Mouse (Mus musculus) MEL-GATA-1-ER (cell line): ENCODE measurements around the gene Gm37240.

Experiments
- DNase-seq: peaks from one replicate; pipeline ENCODE4 v3.0.0-alpha.2; 2012; ENCODE audit warnings: low read depth; ENCODE audit errors: extremely low read depth

The Gm37240 gene

DNA sequence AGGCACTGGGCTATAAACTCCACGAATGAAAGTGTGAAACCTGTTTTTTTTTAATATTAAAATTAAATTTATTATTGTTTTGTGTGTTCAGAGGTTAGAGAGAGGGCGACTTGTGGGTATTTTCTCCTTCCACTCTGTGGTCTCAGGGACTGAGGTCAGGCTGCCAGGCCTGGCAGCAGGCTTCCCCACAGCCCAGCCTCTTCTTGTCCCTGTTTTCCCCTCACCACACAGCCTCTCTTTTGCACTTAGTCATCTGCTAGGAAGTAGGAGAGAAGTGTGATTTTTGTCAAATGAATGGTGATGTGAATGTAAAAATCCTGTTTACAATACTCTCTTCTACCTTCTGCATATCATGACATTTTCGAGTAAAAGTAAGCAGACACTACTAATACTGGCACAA is 1079.5 kb downstream of the Gm37240 start:
- no peak for DNase-seq

DNA sequence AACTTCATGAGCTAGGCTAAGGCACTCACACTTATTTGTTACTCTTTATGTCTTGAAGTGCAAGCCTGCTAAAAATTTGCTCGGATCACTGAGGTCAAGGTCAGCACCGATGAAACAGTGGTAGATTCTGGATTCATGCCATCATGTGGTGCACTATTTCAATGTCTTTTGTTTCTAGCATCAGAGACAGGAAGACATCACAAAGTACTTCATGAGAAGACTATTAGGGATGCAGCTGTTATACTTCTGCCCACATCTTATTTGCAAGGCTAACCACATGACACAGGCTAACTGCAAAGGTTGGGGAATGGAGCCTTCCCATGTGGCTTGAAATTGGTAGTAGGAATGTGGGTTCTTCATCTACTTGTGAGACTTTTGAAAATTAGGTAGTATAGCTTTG is 1081.1 kb downstream of the Gm37240 start:
- DNase-seq = no peak

GRCm38 (mm10) chr3:84804036-84804435 is 1083.3 kb downstream of the Gm37240 start:
- no peak for DNase-seq

DNA sequence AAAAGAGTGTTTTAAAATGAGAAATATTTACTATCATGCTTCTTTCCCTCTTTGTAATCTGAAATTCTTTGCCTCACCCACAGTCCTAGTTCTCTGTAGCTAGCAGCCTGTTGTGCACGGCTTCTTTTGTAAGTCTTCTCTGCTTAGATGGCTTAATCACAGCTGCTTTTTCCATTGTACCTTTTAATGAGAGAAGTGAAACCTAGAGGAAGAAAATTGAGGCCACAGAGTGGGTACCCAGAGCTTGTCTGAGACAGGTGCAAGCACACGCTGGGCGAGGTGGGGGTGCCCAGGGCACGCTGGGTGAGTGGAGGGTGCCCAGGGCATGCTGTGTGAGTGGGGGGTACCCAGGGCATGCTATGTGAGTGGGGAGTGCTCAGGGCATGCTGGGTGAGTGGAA is 1099.4 kb downstream of the Gm37240 start:
- DNase-seq = no peak

- no peak for DNase-seq
Measured at GRCm38 (mm10) chr3:84776084-84776483, 1111.2 kb downstream of the Gm37240 start.

DNA sequence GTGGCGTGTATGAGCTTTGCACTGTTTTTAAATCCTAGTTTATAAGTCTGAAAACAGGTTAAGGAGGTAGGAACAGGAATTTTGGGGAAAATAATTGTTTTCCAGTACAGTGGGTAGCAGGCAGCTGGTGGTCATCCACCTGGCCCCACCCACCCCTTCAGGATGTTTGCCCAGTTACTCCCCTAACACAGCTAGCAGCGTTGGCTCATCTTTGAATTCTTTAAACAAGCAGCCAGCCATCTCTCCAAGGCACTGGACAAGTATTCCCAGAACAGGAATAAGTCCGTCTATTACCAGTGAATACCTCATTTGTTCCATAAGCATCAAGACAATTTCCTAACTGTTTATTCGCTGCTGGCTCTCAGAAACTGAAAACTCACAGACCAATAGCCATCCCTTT is 1111.7 kb downstream of the Gm37240 start:
- no peak for DNase-seq

GRCm38 (mm10) chr3:84775067-84775423 is 1112.3 kb downstream of the Gm37240 start:
- DNase-seq = no peak

DNA sequence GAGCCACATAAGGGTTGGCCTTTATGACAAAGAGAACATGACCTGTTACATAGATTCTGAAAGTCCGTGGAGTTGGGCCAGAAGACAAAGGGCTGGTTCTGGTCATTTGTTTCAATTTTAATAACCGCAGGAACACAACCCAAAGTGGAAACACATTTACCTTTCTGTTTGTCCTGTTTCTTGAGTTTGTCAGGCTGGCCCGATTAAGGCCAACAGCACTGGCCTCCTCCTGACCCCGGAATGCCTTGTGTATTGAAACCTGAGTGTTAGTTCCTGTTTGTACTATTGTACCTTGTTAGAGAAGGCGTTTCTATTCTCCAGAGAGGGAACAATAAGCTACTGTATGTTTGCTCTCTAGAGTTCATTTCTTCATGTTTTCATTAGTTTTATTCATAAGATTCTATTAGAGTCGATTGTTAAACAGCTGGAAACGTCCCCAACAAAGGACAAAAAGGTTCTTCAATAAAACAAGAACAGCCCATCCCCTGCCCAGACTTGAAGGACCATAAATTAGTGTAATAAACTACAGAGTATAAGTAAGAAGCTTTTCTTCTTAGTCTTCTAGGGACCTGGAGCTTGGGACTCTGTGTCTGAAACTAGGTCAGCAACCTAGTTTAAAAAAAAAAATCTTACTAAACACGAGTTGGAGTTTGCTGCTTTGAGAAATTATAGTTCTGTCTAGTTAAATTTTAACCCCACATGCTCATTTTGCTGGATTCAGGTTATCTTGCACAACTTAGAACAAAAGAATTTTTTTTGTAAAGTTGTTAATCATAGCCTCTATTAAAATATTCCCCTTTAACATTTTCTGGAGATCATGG is 1112.9 kb downstream of the Gm37240 start:
- no peak for DNase-seq

DNA sequence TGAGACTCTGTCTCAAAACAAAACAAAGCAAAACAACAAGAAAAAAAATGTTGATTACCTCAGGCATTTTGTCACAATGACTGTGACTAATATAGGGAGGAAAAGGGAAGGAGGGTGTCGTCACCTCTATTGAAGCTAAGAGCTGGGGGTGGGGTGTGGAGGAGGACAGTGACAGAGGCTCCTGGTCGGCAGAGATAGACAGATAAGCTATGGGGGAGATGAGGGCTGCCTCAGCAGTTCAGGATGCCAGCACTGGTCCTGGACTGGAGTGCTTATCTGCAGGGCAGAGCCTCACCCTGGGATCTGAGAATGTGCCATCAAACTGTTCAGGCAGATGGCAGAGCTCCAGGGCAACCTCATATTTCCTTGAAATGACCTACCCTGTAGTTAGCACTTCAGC is 1115.3 kb downstream of the Gm37240 start:
- peak; percentile 93 for DNase-seq

DNA sequence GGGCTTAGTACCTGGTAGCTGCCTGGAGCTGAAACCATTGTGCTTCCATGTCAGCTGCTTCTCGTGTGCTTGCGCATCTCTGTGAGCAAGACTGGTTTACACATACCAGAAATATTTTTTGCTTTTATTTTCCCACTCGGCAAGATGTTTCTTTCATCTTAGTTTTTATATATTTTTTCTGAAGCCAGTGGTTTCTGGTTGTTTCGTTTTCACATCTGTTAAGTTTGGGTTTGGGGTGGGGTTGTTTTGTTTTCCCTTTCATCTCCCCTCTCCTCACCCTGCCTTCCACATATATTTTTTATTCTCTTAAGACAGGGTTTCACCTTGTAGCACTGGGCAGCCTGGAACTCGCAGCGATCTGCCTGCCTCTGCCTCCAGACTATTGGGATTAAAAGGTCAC is 1116.8 kb downstream of the Gm37240 start:
- DNase-seq = no peak

DNA sequence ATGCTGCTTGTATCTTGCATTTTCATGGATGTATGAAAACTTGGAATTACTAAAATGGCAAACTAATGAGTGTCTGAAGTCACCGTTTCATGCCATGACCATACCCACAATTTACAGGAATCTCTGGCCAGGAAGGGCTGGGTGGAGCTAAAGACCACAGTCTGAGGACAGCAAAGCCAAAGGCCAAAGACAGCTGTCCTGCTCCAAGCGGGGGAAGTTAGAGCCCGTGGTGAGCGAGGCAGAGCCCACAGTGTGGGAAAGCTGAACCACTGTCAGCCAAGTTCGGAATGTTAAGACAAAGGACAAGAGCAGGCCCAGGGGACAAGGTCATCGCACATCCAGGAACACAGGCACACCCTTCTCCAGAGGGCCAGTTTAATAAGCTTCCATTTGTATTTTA is 1117.9 kb downstream of the Gm37240 start:
- DNase-seq = no peak

DNA sequence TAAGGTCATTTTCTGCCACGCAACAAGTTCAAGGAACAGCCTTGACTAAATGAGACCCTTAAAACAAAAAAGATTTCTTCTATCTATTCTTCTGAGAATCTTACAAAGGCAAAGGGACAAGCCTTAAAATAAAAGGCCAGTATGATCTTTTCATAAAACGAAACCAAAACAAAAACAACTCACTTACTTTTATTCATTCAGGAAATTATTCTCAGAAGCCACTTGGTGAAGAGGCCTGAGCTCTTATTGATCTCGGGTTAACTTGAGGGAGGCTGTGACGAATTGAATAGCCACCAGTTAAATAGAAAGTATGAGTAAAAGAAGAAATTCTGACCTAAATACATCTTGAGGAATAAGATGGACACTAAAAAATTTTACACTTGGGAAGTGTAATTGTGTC is 1118.4 kb downstream of the Gm37240 start:
- no peak for DNase-seq

DNA sequence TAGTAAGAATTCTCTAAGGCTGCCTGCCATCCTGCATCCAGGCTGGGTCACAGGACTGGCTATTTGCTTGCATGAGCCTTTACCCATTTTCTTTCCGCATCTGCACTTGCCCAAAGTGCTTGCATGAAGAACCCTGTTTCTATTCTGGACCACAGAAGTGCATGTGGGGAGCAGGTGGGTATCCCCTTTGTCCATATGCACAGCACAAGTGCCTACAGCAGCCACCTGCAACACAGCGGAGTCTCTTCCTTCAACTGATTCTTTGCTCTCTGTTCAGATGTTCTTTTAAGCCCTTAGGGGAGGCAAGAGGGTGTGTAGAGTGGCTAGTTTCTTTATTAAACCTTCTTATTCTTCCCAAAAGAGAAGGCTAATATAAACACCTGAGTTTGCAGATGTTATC is 1133.5 kb downstream of the Gm37240 start:
- no peak for DNase-seq

DNA sequence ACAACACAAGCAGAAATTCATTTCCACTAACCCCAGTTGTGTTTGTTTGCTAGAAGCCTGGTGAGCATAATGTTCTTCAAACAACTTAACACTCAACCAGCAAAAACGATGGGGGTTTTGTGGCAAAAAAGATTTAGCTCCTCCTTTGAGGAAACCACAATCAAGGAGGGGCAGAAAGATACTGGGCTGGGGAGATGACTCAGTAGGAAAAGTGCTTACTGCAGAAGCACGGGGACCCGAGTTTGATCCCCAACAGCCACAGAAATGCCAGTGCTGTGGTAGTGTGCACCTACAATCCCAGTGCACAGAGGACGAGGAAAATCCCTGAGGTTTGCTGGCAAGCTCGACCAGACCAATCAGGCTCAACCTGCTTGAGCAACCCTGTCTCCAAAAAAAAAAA is 1138.1 kb downstream of the Gm37240 start:
- DNase-seq = peak; percentile 92

- no peak for DNase-seq
Measured at GRCm38 (mm10) chr3:84748139-84748538, 1139.2 kb downstream of the Gm37240 start.

GRCm38 (mm10) chr3:84745537-84746189 is 1141.7 kb downstream of the Gm37240 start:
- no peak for DNase-seq

DNA sequence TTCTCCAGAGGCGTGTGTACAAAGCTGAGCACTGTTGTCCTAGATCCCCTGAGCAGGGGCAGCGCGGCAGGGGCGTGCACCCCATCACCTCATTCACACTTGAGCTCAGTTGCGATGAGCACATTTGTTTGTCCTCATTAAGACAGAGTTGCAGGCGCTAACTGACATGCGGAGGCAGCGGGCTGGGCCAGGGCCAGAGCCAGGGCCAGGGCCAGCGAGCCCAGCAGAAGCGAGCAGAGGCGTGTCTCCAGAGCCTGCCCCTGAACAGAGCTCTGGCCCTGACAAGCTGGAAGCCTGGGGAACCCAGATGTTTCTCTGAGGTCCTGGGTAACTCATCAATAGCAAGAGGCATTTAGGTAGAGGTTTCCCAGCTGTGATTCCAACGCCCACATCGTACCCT is 1142.6 kb downstream of the Gm37240 start:
- no peak for DNase-seq

DNA sequence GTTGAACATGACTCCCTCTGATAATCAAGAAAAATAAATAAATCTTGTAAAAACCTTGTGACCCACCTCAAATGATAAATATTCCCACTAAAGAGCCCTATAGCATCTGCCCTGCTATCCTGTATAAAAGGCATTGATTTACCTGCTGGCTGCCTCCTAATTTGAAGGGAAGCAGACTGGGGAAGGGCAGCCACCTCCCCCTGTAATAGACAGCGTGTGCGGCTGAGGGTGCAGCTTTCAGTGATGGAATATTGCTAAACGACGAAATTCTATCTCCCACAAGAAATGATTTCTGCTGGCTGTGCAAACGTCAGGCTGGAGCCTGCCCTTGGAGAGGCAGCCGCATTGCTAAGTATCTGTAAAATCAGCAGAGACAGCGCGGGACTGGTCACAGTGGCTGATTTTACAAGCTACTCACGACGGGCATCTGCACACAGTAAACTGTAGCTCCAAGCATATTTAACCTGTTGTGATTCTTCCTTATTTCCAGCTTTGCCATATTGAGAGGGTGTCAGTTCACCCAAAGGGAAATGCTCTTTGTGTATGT is 1147.2 kb downstream of the Gm37240 start:
- DNase-seq = no peak

DNA sequence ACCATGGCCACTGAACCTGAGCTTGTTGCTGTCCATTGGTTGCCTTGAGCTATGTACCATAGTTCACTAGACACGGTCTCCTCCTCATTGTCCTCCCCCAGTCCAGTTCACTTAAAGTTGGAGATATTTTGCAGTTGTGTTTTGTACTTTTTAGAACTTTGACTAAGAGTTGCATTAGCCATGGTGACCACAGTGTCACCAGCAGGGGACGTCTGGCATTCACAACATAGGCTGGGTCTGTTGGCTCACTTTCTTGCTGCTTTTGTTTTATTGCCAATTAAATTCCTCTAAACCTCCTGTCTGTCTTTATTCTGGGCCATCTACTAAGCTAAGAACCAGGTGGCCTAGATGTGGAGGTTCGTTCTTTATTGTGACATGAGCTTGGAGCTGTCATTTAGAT is 1150.2 kb downstream of the Gm37240 start:
- DNase-seq = no peak

DNA sequence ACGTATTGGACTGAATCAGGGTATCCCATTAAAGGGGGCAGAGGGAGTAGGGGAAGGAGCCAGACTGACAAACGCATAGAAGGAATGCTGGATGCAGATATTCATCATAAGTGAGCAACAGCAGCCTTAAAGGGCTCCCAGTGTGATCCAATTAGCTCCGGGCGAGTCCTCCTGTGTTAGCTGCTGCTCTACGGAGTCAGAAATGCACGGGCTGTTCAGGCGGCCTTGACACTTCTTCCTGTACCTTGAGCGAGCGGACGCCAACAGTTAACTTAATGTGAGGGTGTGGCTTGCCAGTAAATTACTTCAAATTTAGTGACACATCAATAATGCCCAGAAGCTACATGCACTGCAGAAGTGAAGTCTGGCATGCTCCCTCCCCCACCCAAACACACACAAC is 1151.6 kb downstream of the Gm37240 start:
- no peak for DNase-seq

DNA sequence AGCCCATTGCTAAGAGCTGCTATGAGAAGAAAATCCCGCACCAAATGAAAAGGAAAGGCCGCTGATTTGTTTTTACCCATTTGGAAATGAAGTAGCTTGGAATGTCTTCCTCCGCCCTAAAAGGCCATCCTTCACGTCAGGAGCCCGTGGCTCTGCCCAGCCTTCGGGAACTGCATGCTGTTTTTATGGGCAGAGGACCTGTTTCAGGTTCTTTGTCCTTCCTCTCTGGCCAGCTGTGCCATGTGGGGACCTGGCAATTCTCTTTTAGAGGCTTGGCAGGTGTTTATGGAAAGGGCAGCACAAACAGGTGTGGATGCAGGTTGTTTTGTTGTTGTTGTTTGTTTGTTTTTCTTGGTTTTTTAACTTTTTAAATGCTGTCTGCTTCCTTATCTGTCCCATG is 1154.8 kb downstream of the Gm37240 start:
- no peak for DNase-seq

- DNase-seq = no peak
Measured at GRCm38 (mm10) chr3:84732016-84732502, 1155.3 kb downstream of the Gm37240 start.
